8 mouse cellular contexts compared by ENCODE assay signal in genomic region chr16:10834911-10835587, GRCm38 (mm10). TPM values are rescaled to one million over a fixed set of nuclear protein-coding genes. Genes with fewer than 3 reads are reported as not detected.
DNase-seq lines count a peak whose midpoint lies in the region; ATAC-seq lines count a peak whose summit lies in the region.

Gene Rmi2, plus strand, starts transcription at chr16:10835059.

- H3K27ac ChIP-seq in intestine, embryonic 14.5 days (ENCODE audit: low read depth): peak within 1 kb of the TSS; percentile 82

- under 1% methylated on average over 68 of the region's 69 CpGs for WGBS in intestine, embryonic 14.5 days

- H3K4me3 ChIP-seq in intestine, embryonic 14.5 days (ENCODE audit: low read depth, low read length): peak within 1 kb of the TSS; percentile 46

- intact Hi-C loops in gastrocnemius, postnatal 14 days (cut with DNase I; ENCODE audit: low total_unique reads): no loop called here
- intact Hi-C loops in left cerebral cortex, postnatal 10 days (cut with DNase I): no loop called here

- no peaks in the 10 kb centered on the region for H3K9me3 ChIP-seq in intestine, embryonic 14.5 days (ENCODE audit: control insufficient read depth, low read length)

- ATAC-seq in intestine, embryonic 14.5 days (replicated peaks; ENCODE audit: low FRiP score, low TSS enrichment, low read depth): peak; percentile 96
- peak; percentile 81 for ATAC-seq in megakaryocyte progenitor cell, adult 5-6 weeks (replicated peaks; ENCODE audit: poor library complexity)

- DNase-seq in adrenal gland, adult (ENCODE audit: inconsistent age in 2 of 2, low spot score in 1 of 2): peak; percentile 88 to 94
- DNase-seq in embryo, embryonic 10 days (ENCODE audit: low spot score): peak; percentile 95
- peak; percentile 88 for DNase-seq in gastrocnemius, postnatal 14 days
- peak; percentile 90 for DNase-seq in intestine, embryonic 14.5 days (ENCODE audit: low spot score)
- DNase-seq in left cerebral cortex, postnatal 10 days (ENCODE audit: extremely low spot score in 1 of 2, low spot score in 2 of 2): peak; percentile 82 to 90
- peak; percentile 92 for DNase-seq in right cerebral cortex, postnatal 10 days (ENCODE audit: low spot score in 2 of 2)
- peak; percentile 88 for DNase-seq in urinary bladder, postnatal 14 days (ENCODE audit: low spot score)

- peaks cover 18% of the 10 kb centered on the region for H3K4me1 ChIP-seq in intestine, embryonic 14.5 days (replicated peaks; ENCODE audit: control insufficient read depth, insufficient read depth, low read length)

- peak within 1 kb of the TSS; percentile 73 for H3K9ac ChIP-seq in intestine, embryonic 14.5 days (ENCODE audit: low read length)

- H3K4me2 ChIP-seq in intestine, embryonic 14.5 days (ENCODE audit: low read length): peak within 1 kb of the TSS; percentile 64

- H3K27me3 ChIP-seq in intestine, embryonic 14.5 days (replicated peaks; ENCODE audit: control insufficient read depth, insufficient read depth, low read length): no peaks in the 10 kb centered on the region

- no peaks in the 10 kb centered on the region for H3K36me3 ChIP-seq in intestine, embryonic 14.5 days (ENCODE audit: control insufficient read depth, insufficient read depth, low read length)

RNA-seq across cellular contexts. Expression of gene Rmi2, which starts in this region (rescaled TPM):
- 1 to 10 TPM; 1.5 to 2.0 TPM for total RNA-seq in gastrocnemius, postnatal 14 days (2021)
- polyA plus RNA-seq in intestine, embryonic 14.5 days (2014; fragmentation: Nextera tagmentation; extraction: Ambion mirVana): 3.7 and 3.9 TPM in 2 replicates
- total RNA-seq in left cerebral cortex, postnatal 10 days (2021): under 1 TPM; 0.19 to 0.51 TPM
- total RNA-seq in megakaryocyte progenitor cell, adult 5-6 weeks (2015): 6.9 and 8.2 TPM in 2 replicates
- total RNA-seq in megakaryocyte progenitor cell, adult 5-6 weeks (2017): 6.0 and 6.9 TPM in 2 replicates

Comparison
In these comparisons a context has a peak if more than half of its experiments do, and no peak if none do; other contexts are left out.
1. Peak in every context shown above with its lines: DNase-seq, ATAC-seq, H3K4me3 ChIP-seq and H3K27ac ChIP-seq.
2. Peak in DNase-seq in left cerebral cortex, postnatal 10 days; RNA of the gene not detected or under 1 TPM.